Mouse (Mus musculus): ENCODE results near the gene Pramel6. TPM values are rescaled to one million over a fixed set of nuclear protein-coding genes. Genes with fewer than 3 reads are reported as not detected.
A peak's percentile ranks its signal among the peaks of the same experiment; 100 is the strongest.
"Not testable (repeated sequence)": the region's sequence is repeated elsewhere in the genome, so short reads cannot be mapped to it uniquely, and the experiment has no call there.

Gene Pramel6
- not detected for total RNA-seq (2021)

GRCm38 (mm10) chr2:87506265-87506664, at the start of gene Pramel6:
TSS of gene Pramel6 (plus strand) at chr2:87506565.
- intact Hi-C loops (cut with DNase I), result no loop called here
- no peak for DNase-seq (ENCODE audit: low spot score in 2 of 2)

- DNase-seq (ENCODE audit: low spot score in 2 of 2), result no peak
- intact Hi-C loops (cut with DNase I), result no loop called here
These were observed 44.6 kb upstream of the Pramel6 start for GRCm38 (mm10) chr2:87461769-87462168.

DNA sequence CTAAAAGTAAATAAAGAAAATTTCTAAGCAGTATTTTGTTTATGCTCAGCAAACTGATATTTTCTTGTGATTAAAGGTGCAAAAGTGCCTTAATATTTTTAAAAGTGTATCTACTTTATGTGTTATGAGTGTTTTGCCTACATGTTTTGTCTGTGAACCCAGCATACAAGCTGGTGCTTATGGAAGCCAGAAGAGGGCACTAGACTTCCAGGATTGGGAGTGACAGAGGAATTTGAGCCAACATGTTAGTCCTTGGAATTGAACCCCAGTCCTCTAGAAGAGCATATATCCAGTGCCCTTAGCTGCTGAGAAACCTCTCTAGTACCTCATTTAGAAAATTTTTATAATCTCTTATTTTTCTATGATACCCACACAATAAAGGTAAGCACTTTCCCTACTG, 26.2 kb upstream of the Pramel6 start:
- DNase-seq (ENCODE audit: low spot score in 2 of 2), result no peak
- intact Hi-C loops (cut with DNase I), result no loop called here

DNA sequence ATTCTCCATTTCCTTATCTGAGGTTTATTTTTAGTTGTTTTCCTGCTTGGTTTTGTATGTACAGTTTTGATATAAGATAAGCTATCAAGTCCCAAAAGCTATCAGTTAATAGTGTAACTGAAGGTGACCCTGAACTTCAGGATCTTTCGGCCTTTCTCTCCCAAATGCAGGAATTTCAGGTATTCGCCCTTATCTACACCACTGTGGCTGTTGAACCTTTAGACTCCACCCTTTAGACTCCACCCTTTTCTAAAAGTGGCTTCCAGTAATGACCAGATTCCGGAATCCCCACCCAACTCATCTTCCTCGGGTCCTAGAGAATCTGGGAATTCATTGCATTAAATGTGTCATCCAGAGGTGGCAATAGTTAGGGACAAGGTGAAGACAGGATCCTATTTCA, 25.2 kb upstream of the Pramel6 start:
- no peak for DNase-seq (ENCODE audit: low spot score in 2 of 2)
- intact Hi-C loops (cut with DNase I), result no loop called here

DNA sequence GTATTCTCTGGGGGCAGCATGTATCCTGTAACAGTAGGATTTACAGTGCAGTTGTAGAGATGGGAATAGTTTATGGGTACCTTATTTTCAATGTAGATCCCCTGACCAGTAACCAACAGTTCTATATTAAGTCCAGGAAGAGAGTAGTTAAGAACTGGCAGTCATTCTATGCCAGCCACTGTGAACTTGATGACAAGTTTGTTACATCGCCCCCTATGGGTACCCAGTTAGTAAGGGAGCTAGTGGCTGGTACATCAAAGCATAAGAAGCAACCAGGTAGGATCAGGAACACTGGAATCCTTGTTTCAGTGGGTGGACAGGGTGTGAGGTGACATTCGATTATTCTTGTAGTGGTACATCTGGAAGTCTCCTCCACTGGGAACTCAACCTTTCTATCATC, 24.1 kb upstream of the Pramel6 start:
- intact Hi-C loops (cut with DNase I), result no loop called here
- DNase-seq (ENCODE audit: low spot score in 2 of 2), result no peak

GRCm38 (mm10) chr2:87496993-87497392, 9.4 kb upstream of the Pramel6 start, which contains the start of gene Pramel7:
TSS of gene Pramel7 (minus strand) at chr2:87497093.
- intact Hi-C loops (cut with DNase I); DNase-seq (ENCODE audit: low spot score in 2 of 2): not testable (repeated sequence)

GRCm38 (mm10) chr2:87515046-87515445, 8.7 kb downstream of the Pramel6 start:
- intact Hi-C loops (cut with DNase I), result no loop called here
- DNase-seq (ENCODE audit: low spot score in 2 of 2), result no peak

- DNase-seq (ENCODE audit: low spot score in 2 of 2), result no peak
- intact Hi-C loops (cut with DNase I), result no loop called here
These were observed 9.2 kb downstream of the Pramel6 start for GRCm38 (mm10) chr2:87515457-87516060.

GRCm38 (mm10) chr2:87516581-87516980, 10.2 kb downstream of the Pramel6 start:
- DNase-seq (ENCODE audit: low spot score in 2 of 2), result no peak
- intact Hi-C loops (cut with DNase I), result no loop called here

DNA sequence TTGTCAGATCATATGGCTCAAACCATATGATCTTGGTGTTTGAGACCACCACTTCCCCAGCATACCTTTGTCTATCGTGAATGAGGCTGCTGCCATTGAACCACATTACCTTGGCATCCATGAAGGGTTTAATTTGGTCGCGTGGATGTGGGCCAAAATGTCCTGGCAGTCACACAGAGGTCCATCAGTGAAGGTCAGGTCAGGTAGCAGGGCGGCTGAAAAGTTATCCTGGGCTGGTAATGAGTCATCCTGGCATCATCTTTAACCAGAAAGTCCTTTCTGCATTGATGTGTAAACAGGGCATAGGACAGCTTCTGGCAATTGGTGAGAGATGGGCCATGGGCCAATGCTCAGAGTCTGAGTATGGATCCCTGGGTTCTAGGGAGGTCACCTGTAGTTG, 14.3 kb downstream of the Pramel6 start:
- DNase-seq (ENCODE audit: low spot score in 2 of 2), result no peak

GRCm38 (mm10) chr2:87525899-87526616, 19.7 kb downstream of the Pramel6 start:
- intact Hi-C loops (cut with DNase I), result not testable (repeated sequence)
- peak; percentile 6 to 11 for DNase-seq (ENCODE audit: low spot score in 2 of 2)

More for the DNA sequence above, 14.3 kb downstream of the Pramel6 start:
- intact Hi-C loops (cut with DNase I), result no loop called here

DNA sequence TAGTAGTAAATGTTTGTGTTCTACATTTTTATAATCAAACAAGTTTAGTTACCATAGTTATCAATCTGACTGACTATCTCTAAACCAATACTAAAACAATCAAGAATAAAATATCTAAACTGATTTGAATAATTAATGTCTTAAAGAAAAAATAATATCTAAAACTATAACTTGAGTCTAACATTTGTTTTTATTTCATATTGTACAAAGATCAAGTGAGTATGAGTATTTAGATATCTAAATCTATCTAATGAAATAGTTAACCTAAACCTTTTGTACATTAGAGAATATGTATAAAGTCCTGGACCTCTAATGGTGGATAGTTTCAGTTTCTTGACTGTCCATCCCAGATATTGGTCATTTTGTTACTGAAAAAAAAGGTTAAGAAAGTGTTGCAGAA, 25.1 kb downstream of the Pramel6 start, which contains the start of gene Olfr153:
Olfr153 (plus strand) TSS at position 301 of the 400 bp plus-strand sequence.
- intact Hi-C loops (cut with DNase I), result no loop called here
- DNase-seq (ENCODE audit: low spot score in 2 of 2), result no peak

- intact Hi-C loops (cut with DNase I), result no loop called here
- no peak for DNase-seq (ENCODE audit: low spot score in 2 of 2)
These were observed 28.5 kb downstream of the Pramel6 start for GRCm38 (mm10) chr2:87534826-87535225.

DNA sequence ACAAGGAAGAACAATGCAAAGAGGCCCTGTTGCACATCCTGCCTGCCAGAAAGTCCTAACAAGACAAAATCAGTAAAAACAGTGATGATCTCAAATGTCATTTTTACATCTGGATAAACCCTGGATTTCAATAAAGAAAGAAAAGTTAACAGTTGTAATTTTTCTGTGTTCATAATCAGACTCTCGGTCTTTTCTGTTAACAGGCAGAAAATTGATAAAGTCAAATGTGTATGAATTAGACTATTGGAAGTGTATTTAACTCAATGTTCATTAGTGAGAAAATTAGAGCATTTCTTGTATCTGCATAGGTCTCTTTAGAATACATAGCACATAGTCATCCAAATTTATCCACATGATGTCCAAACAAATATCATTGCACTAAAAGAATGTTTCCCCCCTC, 39.1 kb downstream of the Pramel6 start, which contains the start of gene Olfr1128:
Olfr1128 (minus strand) TSS at position 101 of the 400 bp plus-strand sequence.
- intact Hi-C loops (cut with DNase I), result no loop called here
- no peak for DNase-seq (ENCODE audit: low spot score in 2 of 2)

Other genes with a start within 250 kb of the Pramel6 start
- gene Olfr1116, start 239.0 kb upstream of the Pramel6 start, total RNA-seq (2021), result not detected
- not detected for gene Olfr1118, start 199.0 kb upstream of the Pramel6 start, total RNA-seq (2021)
- not detected for gene Olfr1120, start 151.8 kb upstream of the Pramel6 start, total RNA-seq (2021)
- gene Olfr1121, start 136.7 kb upstream of the Pramel6 start, total RNA-seq (2021), result not detected
- under 1 TPM in 1 of 2 experiments, not detected in 1; 0.18 TPM for gene Olfr1122, start 120.7 kb upstream of the Pramel6 start, total RNA-seq (2021)
- gene Olfr1123, start 89.9 kb upstream of the Pramel6 start, total RNA-seq (2021), result not detected
- not detected for gene Olfr1124, start 76.3 kb upstream of the Pramel6 start, total RNA-seq (2021)
- gene Olfr1126, start 52.6 kb upstream of the Pramel6 start, total RNA-seq (2021), result not detected
- gene Pramel7, start 9.5 kb upstream of the Pramel6 start, total RNA-seq (2021), result not detected
- not detected for gene Olfr153, start 25.2 kb downstream of the Pramel6 start, total RNA-seq (2021)
- not detected for gene Olfr1128, start 39.0 kb downstream of the Pramel6 start, total RNA-seq (2021)
- gene Olfr1129, start 67.3 kb downstream of the Pramel6 start, total RNA-seq (2021), result not detected
- gene Olfr1130, start 99.6 kb downstream of the Pramel6 start, total RNA-seq (2021), result not detected
- gene Olfr1131, start 120.5 kb downstream of the Pramel6 start, total RNA-seq (2021), result not detected
- gene Olfr1132, start 131.0 kb downstream of the Pramel6 start, total RNA-seq (2021), result not detected
- gene Olfr1133, start 140.8 kb downstream of the Pramel6 start, total RNA-seq (2021), result not detected
- not detected for gene Olfr1134, start 151.9 kb downstream of the Pramel6 start, total RNA-seq (2021)
- not detected for gene Olfr1135, start 167.1 kb downstream of the Pramel6 start, total RNA-seq (2021)
- gene Olfr1136, start 187.4 kb downstream of the Pramel6 start, total RNA-seq (2021), result not detected
- not detected for gene Olfr1137, start 206.6 kb downstream of the Pramel6 start, total RNA-seq (2021)
- gene Olfr1138, start 233.4 kb downstream of the Pramel6 start, total RNA-seq (2021), result not detected
- not detected for gene Olfr1140, start 237.2 kb downstream of the Pramel6 start, total RNA-seq (2021)
- not detected for gene Olfr1141, start 247.4 kb downstream of the Pramel6 start, total RNA-seq (2021)